Mouse (Mus musculus): ENCODE data around the gene Vps54. TPM values are rescaled to one million over a fixed set of nuclear protein-coding genes. Genes with fewer than 3 reads are reported as not detected.

The Vps54 gene
- total RNA-seq, 2 experiments from 2014 or later, result 14.9 to 15.9 TPM

Small RNA genes within 50 kb of the gene (microRNA-seq; reads per million reads assigned to microRNA genes)
- 0.96 to 1.0 reads per million in 2 experiments for gene Mir1933

Other genes with a start within 250 kb of the Vps54 start
- 10 to 100 TPM; 13.9 to 16.8 TPM for gene Peli1, start 148.0 kb upstream of the Vps54 start, total RNA-seq (2021)
- gene Ugp2, start 131.9 kb downstream of the Vps54 start, total RNA-seq (2021), result 100 to 1,000 TPM; 264 to 284 TPM

Measured in gastrocnemius, postnatal 14 days (tissue).